Comparison of ENCODE assay signal across 17 mouse cellular contexts in the genomic region with DNA sequence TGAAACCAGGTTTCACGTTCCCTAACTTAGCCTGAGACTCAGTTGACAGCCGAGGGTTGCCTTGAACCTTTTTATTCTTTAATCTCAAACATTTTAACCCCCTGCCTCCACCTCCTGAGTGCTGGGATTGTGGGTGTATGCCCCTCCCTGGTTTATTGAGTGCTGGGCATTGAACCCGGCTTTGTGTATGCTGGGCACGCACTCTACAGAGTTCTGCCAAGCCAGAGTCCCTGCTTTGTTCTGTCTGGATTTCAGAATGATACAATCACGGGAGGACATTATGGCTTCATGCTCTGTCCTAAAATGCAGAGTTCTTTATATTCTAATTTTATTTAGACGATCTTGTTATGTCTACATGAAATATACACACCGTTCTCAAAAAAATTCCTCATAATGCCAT. TPM values are rescaled to one million over a fixed set of nuclear protein-coding genes. Genes with fewer than 3 reads are reported as not detected.
DNase-seq lines count a peak whose midpoint lies in the region; ATAC-seq lines count a peak whose summit lies in the region.
"Had no signal": no experiment of that assay in that cellular context is flagged by ENCODE, and none has a peak within 500 bp of the region (broad histone marks: within the 10 kb centered on the region; RNA-seq: fewer than 3 reads in every experiment).

No protein-coding gene starts in this region.

- peaks cover 32% of the 10 kb centered on the region for H3K4me1 ChIP-seq in hindbrain, embryonic 13.5 days (replicated peaks)
- peaks cover 45% of the 10 kb centered on the region for H3K4me1 ChIP-seq in hindbrain, embryonic 10.5 days (replicated peaks)
- H3K4me1 ChIP-seq in forebrain, embryonic 14.5 days (ENCODE audit: control insufficient read depth, insufficient read depth, low read length) = peaks cover 34% of the 10 kb centered on the region
- H3K4me1 ChIP-seq in midbrain, embryonic 14.5 days (ENCODE audit: control insufficient read depth, insufficient read depth, low read length) = peaks cover 21% of the 10 kb centered on the region; the same call in 1 of the 2 replicates

- H3K36me3 ChIP-seq in hindbrain, embryonic 13.5 days = no peaks in the 10 kb centered on the region
- H3K36me3 ChIP-seq in hindbrain, embryonic 10.5 days = no peaks in the 10 kb centered on the region
- H3K36me3 ChIP-seq in forebrain, embryonic 14.5 days (ENCODE audit: control insufficient read depth, insufficient read depth, low read length) = no peaks in the 10 kb centered on the region
- no peaks in the 10 kb centered on the region for H3K36me3 ChIP-seq in midbrain, embryonic 14.5 days (ENCODE audit: control insufficient read depth, insufficient read depth, low read length)
- H3K36me3 ChIP-seq: neural tube, embryonic 12.5 days had no signal

- H3K27me3 ChIP-seq in hindbrain, embryonic 13.5 days = no peaks in the 10 kb centered on the region
- H3K27me3 ChIP-seq in hindbrain, embryonic 10.5 days (ENCODE audit: insufficient read depth, poor library complexity, severe bottlenecking) = no peaks in the 10 kb centered on the region
- no peaks in the 10 kb centered on the region for H3K27me3 ChIP-seq in forebrain, embryonic 14.5 days (replicated peaks; ENCODE audit: control insufficient read depth, insufficient read depth, low read length)
- no peaks in the 10 kb centered on the region for H3K27me3 ChIP-seq in midbrain, embryonic 14.5 days (ENCODE audit: control insufficient read depth, insufficient read depth, low read length)
- H3K27me3 ChIP-seq: neural tube, embryonic 12.5 days had no signal

- WGBS in hindbrain, embryonic 13.5 days = 69% methylated on average over 7 of the region's 7 CpGs
- 87% methylated on average over 7 of the region's 7 CpGs for WGBS in hindbrain, embryonic 10.5 days
- 21% methylated on average over 7 of the region's 7 CpGs for WGBS in forebrain, embryonic 14.5 days
- 61% methylated on average over 7 of the region's 7 CpGs for WGBS in midbrain, embryonic 14.5 days

- H3K9ac ChIP-seq in hindbrain, embryonic 13.5 days = no peak overlapping the region
- no peak overlapping the region for H3K9ac ChIP-seq in forebrain, embryonic 14.5 days (ENCODE audit: low read length)
- H3K9ac ChIP-seq in midbrain, embryonic 14.5 days (replicated peaks; ENCODE audit: low read length) = no peak overlapping the region
- H3K9ac ChIP-seq: neural tube, embryonic 12.5 days had no signal

- 0 out of 2 replicates have a peak overlapping the region, but pooled peaks have one; percentile 26 for H3K27ac ChIP-seq in hindbrain, embryonic 13.5 days
- H3K27ac ChIP-seq in hindbrain, embryonic 10.5 days = no peak overlapping the region
- H3K27ac ChIP-seq in forebrain, embryonic 14.5 days (ENCODE audit: low read depth, low read length) = peak overlapping the region; percentile 77
- H3K27ac ChIP-seq in midbrain, embryonic 14.5 days (replicated peaks; ENCODE audit: low read depth, low read length) = peak overlapping the region; percentile 41
- H3K27ac ChIP-seq: neural tube, embryonic 12.5 days had no signal

- no peak overlapping the region for H3K4me3 ChIP-seq in hindbrain, embryonic 13.5 days
- no peak overlapping the region for H3K4me3 ChIP-seq in hindbrain, embryonic 10.5 days
- H3K4me3 ChIP-seq in forebrain, embryonic 14.5 days (ENCODE audit: low read depth, low read length) = no peak overlapping the region
- H3K4me3 ChIP-seq in midbrain, embryonic 14.5 days (replicated peaks; ENCODE audit: low read depth, low read length) = no peak overlapping the region
- H3K4me3 ChIP-seq: neural tube, embryonic 12.5 days had no signal

- no peak for DNase-seq in hindbrain, embryonic 10.5 days (ENCODE audit: low spot score)
- peak; percentile 28 for DNase-seq in Muller cell, postnatal 12 days (ENCODE audit: inconsistent ontology term)
- peak; percentile 84 for DNase-seq in forebrain, embryonic 14.5 days (ENCODE audit: low spot score)
- peak; percentile 70 for DNase-seq in midbrain, embryonic 14.5 days
- DNase-seq in lung, postnatal 10 days = no peak
- DNase-seq in frontal cortex, adult 2 months (ENCODE audit: extremely low spot score in 1 of 2, low spot score in 1 of 2) = no peak
- DNase-seq: adrenal gland, postnatal 10 days; B cell, adult 2 months; cerebellum, adult 11-12 months; cerebellum, postnatal 36 days; kidney, adult 18-20 months; kidney, postnatal 14 days; lung, adult 18-20 months; lung, postnatal 36 days had no signal

- H3K9me3 ChIP-seq in hindbrain, embryonic 13.5 days = no peaks in the 10 kb centered on the region
- H3K9me3 ChIP-seq in hindbrain, embryonic 10.5 days = no peaks in the 10 kb centered on the region
- no peaks in the 10 kb centered on the region for H3K9me3 ChIP-seq in forebrain, embryonic 14.5 days (replicated peaks; ENCODE audit: control insufficient read depth, low read length)
- H3K9me3 ChIP-seq in midbrain, embryonic 14.5 days (ENCODE audit: control insufficient read depth, low read length) = no peaks in the 10 kb centered on the region
- H3K9me3 ChIP-seq: neural tube, embryonic 12.5 days had no signal

- 0 out of 2 replicates have a peak, but pooled peaks have one; percentile 58 for ATAC-seq in hindbrain, embryonic 13.5 days (ENCODE audit: low FRiP score)
- ATAC-seq in forebrain, embryonic 14.5 days = peak; percentile 76
- ATAC-seq in midbrain, embryonic 14.5 days (ENCODE audit: low FRiP score, low TSS enrichment) = no peak

- H3K4me2 ChIP-seq in hindbrain, embryonic 13.5 days = no peak overlapping the region
- no peak overlapping the region for H3K4me2 ChIP-seq in forebrain, embryonic 14.5 days (ENCODE audit: low read length)
- no peak overlapping the region for H3K4me2 ChIP-seq in midbrain, embryonic 14.5 days (ENCODE audit: low read length)
- H3K4me2 ChIP-seq: neural tube, embryonic 12.5 days had no signal

RNA-seq across cellular contexts. Expression of a gene that starts 41.1 kb away (rescaled TPM):
- 5.6 and 6.3 TPM in 2 replicates for polyA plus RNA-seq in hindbrain, embryonic 13.5 days (2015; fragmentation: Nextera tagmentation; extraction: Ambion mirVana)
- 5.1 and 5.9 TPM in 2 replicates for polyA plus RNA-seq in hindbrain, embryonic 10.5 days (2016; fragmentation: Nextera tagmentation; extraction: Ambion mirVana)
- polyA plus RNA-seq in forebrain, embryonic 14.5 days (2014; fragmentation: Nextera tagmentation; extraction: Ambion mirVana) = 15.1 and 15.2 TPM in 2 replicates
- 6.6 and 8.4 TPM in 2 replicates for polyA plus RNA-seq in midbrain, embryonic 14.5 days (2014; fragmentation: Nextera tagmentation; extraction: Ambion mirVana)
- 149 and 159 TPM in 2 replicates for polyA plus RNA-seq in frontal cortex, adult 2 months (2012; rRNA removed)
- polyA plus RNA-seq: liver, adult 2 months had no signal

Comparison
In these comparisons a context has a peak if more than half of its experiments do, and no peak if none do; other contexts are left out.
1. DNase-seq: peak in Muller cell, postnatal 12 days (single experiment), forebrain, embryonic 14.5 days (single experiment) and midbrain, embryonic 14.5 days (single experiment); none in hindbrain, embryonic 10.5 days (single experiment), lung, postnatal 10 days (single experiment) and frontal cortex, adult 2 months (0 of 2).